Mouse (Mus musculus) forebrain, embryonic 14.5 days (tissue): ENCODE results near the gene Gm49601. TPM values are rescaled to one million over a fixed set of nuclear protein-coding genes. Genes with fewer than 3 reads are reported as not detected.
A peak's percentile ranks its signal among the peaks of the same experiment; 100 is the strongest.

Experiments used
- ATAC-seq: fragments of 200-750 bp; cut with Nextera tagmentation; 2 replicates; pipeline ENCODE4 v1.8.0; 2017; ENCODE audit warnings: mild to moderate bottlenecking, moderate library complexity
- DNase-seq: peaks from one replicate; pipeline ENCODE4 v3.0.0-alpha.2; 2015; ENCODE audit warnings: low spot score
- H3K27ac ChIP-seq: fragments of 300-500 bp; sonication (generic); 2 replicates; pipeline ENCODE4 v1.5.1; 2014; ENCODE audit warnings: low read depth, mild to moderate bottlenecking, control low read depth, low read length, moderate library complexity
- H3K27me3 ChIP-seq: fragments of 300-500 bp; sonication (generic); replicated peaks from 2 replicates; pipeline ENCODE4 v1.6.1; 2014; ENCODE audit warnings: low read length, control low read depth, mixed read lengths; ENCODE audit not compliant: control insufficient read depth, insufficient read depth
- H3K36me3 ChIP-seq: fragments of 300-500 bp; sonication (generic); 2 replicates; pipeline ENCODE4 v1.6.1; 2014; ENCODE audit warnings: low read length, control low read depth; ENCODE audit not compliant: control insufficient read depth, insufficient read depth
- H3K4me1 ChIP-seq: fragments of 300-500 bp; sonication (generic); 2 replicates; pipeline ENCODE4 v1.6.1; 2014; ENCODE audit warnings: antibody characterized with exemption, low read length, control low read depth; ENCODE audit not compliant: control insufficient read depth, insufficient read depth
- H3K4me2 ChIP-seq: fragments of 300-500 bp; sonication (generic); 2 replicates; pipeline ENCODE4 v1.6.1; 2014; ENCODE audit warnings: mild to moderate bottlenecking, control low read depth, low read length
- H3K4me3 ChIP-seq: fragments of 300-500 bp; sonication (generic); 2 replicates; pipeline ENCODE4 v1.5.1; 2014; ENCODE audit warnings: low read depth, low read length, control low read depth
- H3K9ac ChIP-seq: fragments of 300-500 bp; sonication (generic); 2 replicates; pipeline ENCODE4 v1.6.1; 2014; ENCODE audit warnings: mild to moderate bottlenecking, low read length, control low read depth, moderate library complexity
- H3K9me3 ChIP-seq: fragments of 300-500 bp; sonication (generic); replicated peaks from 2 replicates; pipeline ENCODE4 v1.6.1; 2016; ENCODE audit warnings: low read length, control low read depth, mixed read lengths; ENCODE audit not compliant: control insufficient read depth
- WGBS: fragments of 180-500 bp; shearing (Covaris S2); extraction: QIAGEN DNeasy Blood & Tissue Kit; methylation state at CpG from one replicate; pipeline ENCODE4 v1.1.7; 2014; 5-methylcytosine and 5-hydroxymethylcytosine counted together
- polyA plus RNA-seq: library from polyadenylated mRNA; unstranded; fragments of >200 nt; fragmentation: Nextera tagmentation; extraction: Ambion mirVana; gene quantifications from 2 replicates; pipeline ENCODE4 v1.2.1, GENCODE M21; 2014

Gm49601 gene
- polyA plus RNA-seq, 1 experiment from 2014 or later = 5.7 TPM

DNA sequence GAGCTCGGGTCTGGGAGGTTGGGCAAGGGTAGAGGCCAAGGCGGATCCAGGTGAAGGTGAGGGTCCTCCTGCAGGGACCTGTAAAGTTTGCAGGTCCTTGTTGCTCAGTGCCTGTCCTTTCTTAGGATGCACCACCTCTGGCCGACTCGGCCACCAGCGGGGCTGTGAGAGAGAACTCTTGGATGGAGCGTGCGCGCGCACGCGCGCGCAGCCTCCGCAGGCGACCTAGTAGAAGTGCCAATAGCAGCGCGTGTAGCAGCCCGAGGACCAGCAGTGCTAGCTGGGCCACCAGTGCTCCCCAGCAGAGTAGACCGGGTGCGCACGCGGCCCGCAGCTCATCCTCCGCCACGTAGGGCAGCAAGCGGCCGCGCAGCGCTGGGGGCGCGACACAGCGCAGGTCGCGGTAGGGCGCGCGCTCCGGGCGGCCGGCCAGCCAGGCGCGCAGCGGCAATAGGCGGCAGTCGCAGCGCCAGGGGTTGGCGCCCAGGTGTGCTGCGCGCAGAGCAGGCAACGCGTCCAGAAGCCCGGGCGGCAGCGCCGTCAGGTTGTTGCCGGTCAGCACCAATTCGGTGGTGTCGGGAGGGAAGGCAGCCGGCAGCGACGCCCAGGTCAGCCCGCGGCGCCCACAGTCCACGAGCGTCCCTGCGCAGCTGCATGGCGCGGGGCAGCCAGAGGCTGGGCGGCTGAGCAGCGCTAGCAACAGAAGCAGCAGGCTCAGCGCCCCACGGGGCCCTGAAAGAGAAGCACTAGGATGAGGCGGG, 5.4 kb downstream of the Gm49601 start:
- peak; percentile 36 for ATAC-seq
- H3K4me2 ChIP-seq = peak overlapping the region; percentile 69
- peaks cover 8% of the 10 kb centered on the region for H3K4me1 ChIP-seq
- H3K36me3 ChIP-seq = peaks cover 48% of the 10 kb centered on the region
- DNase-seq = peak; percentile 66
- H3K9me3 ChIP-seq = no peaks in the 10 kb centered on the region
- peak overlapping the region; percentile 31 for H3K4me3 ChIP-seq
- WGBS = 2% methylated on average over 52 of the region's 74 CpGs
- H3K9ac ChIP-seq = peak overlapping the region; percentile 46
- peaks cover 80% of the 10 kb centered on the region for H3K27me3 ChIP-seq
- H3K27ac ChIP-seq = no peak overlapping the region

DNA sequence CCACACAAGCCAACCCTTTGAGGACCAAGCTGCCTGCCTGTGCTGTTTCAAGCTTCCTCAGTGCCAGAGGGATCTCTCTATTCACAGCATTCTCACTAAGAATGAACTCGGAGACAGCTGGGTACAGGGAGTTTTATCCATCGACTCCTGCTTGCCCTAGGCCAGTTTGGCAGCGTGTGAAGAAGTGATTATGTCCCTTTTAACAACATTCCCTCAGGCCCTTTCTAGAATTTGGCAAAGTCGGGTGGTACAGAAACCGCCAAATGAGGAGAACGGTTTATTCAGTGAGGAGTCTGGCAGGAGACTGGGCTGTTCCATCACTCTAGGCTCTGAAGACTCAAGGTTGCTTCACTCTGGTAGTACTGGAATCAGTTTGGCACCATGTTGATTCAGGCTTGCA, 6.0 kb downstream of the Gm49601 start:
- no peak overlapping the region for H3K9ac ChIP-seq
- no peak for DNase-seq

DNA sequence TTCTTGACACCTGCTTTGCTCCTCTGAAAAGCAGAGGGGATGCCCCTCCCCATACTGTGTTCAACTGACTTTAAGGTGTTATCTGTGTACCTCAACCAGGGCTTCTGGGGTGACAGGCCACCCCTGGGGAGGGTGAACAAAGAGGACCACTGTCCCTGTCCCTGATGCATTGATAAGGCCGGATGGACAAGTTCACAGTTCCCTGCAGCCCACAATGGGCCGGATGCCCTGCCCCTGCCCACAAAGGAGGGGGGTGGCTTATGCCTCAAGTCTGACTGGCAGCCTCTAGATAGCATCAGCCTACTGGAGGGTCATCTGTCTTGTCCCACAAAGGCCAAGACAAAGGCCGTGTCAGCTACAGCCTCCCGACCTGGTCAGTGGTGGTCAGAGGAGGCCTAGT, 7.1 kb downstream of the Gm49601 start:
- Histone ChIP-seq H3K27me3 (peaks cover 64% of the 10 kb centered on the region), H3K27ac (no peak overlapping the region), H3K36me3 (peaks cover 33% of the 10 kb centered on the region), H3K9ac (no peak overlapping the region), H3K4me2 (no peak overlapping the region), H3K9me3 (no peaks in the 10 kb centered on the region), H3K4me3 (no peak overlapping the region), H3K4me1 (peaks cover 7% of the 10 kb centered on the region)
- no peak for DNase-seq
- WGBS = 47% methylated on average over 4 of the region's 4 CpGs
- no peak for ATAC-seq

More for the DNA sequence above, 6.0 kb downstream of the Gm49601 start:
- WGBS = 16% methylated on average over 6 of the region's 6 CpGs
- H3K4me2 ChIP-seq = peak overlapping the region; percentile 69
- peak overlapping the region; percentile 31; the same call in 1 of the 2 replicates for H3K4me3 ChIP-seq
- H3K36me3 ChIP-seq = peaks cover 44% of the 10 kb centered on the region
- H3K27me3 ChIP-seq = peaks cover 75% of the 10 kb centered on the region
- H3K9me3 ChIP-seq = no peaks in the 10 kb centered on the region
- ATAC-seq = no peak
- H3K27ac ChIP-seq = no peak overlapping the region
- peaks cover 7% of the 10 kb centered on the region for H3K4me1 ChIP-seq

DNA sequence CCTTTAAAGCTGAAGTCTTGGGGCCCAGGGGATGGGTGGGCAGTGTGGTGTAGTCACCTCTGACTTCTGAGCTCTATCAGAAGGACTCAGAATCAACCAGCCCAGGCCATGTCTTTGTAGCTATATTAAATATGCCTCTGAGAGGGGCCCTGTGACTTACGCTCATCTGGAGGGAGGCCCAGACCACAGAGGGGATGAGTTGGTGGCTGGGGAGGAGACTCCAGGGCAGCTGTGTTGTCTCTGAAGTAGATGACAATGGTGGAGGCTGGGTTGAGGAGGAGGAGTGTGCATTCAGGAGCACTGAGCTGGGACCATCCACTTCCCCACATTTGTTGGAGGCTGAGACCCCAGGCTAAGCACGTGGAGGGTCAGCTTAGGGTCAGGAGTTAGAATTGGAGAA, 7.9 kb downstream of the Gm49601 start:
- DNase-seq (no peak), ATAC-seq (no peak)
- H3K27me3 ChIP-seq = peaks cover 56% of the 10 kb centered on the region
- peaks cover 7% of the 10 kb centered on the region for H3K4me1 ChIP-seq
- peaks cover 25% of the 10 kb centered on the region for H3K36me3 ChIP-seq
- no peak overlapping the region for H3K4me3 ChIP-seq
- H3K9me3 ChIP-seq = no peaks in the 10 kb centered on the region
- no peak overlapping the region for H3K9ac ChIP-seq
- WGBS = 50% methylated on average over 2 of the region's 2 CpGs
- no peak overlapping the region for H3K4me2 ChIP-seq
- H3K27ac ChIP-seq = no peak overlapping the region

DNA sequence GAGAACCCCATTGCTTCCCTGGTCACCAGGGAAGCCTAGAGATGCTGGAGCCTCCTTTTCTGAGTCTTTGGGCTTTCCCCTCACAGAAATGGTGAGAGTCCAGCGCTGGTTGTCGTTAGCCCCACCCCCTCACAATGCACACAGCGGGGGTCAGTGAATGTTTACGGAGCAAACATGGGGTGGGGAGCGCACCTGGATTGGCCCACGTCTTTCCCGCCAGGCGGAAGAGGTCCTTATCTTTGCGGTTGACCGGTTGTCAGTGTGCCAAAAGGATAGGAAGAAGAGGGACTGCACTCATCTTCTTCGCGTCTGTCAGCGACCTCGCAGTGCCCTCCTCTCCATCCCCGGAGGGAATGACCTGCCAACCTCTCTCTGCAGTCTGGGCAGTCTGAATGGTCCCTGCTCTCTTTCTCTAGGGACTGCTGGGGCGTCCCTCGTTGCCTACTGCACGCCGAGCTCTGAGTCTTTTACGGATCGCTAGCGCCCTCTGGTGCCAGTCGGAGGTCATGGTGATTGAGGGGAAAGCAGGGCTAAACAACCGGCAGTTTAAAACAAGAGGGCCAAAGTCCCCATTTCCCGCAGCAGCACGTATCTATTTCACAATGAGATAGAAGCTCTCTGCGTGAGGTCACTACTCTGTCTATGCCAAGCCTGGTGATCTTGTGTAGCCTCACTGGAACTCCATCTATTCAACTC, 8.7 kb downstream of the Gm49601 start:
- Histone ChIP-seq H3K4me2 (peak overlapping the region; percentile 45), H3K36me3 (peaks cover 17% of the 10 kb centered on the region), H3K9ac (peak overlapping the region; percentile 35; the same call in 1 of the 2 replicates), H3K4me3 (peak overlapping the region; percentile 15; the same call in 1 of the 2 replicates), H3K4me1 (peaks cover 7% of the 10 kb centered on the region), H3K9me3 (no peaks in the 10 kb centered on the region), H3K27me3 (peaks cover 48% of the 10 kb centered on the region), H3K27ac (no peak overlapping the region)
- ATAC-seq = peak; percentile 66
- 2% methylated on average over 27 of the region's 27 CpGs for WGBS
- peak; percentile 93 for DNase-seq

DNA sequence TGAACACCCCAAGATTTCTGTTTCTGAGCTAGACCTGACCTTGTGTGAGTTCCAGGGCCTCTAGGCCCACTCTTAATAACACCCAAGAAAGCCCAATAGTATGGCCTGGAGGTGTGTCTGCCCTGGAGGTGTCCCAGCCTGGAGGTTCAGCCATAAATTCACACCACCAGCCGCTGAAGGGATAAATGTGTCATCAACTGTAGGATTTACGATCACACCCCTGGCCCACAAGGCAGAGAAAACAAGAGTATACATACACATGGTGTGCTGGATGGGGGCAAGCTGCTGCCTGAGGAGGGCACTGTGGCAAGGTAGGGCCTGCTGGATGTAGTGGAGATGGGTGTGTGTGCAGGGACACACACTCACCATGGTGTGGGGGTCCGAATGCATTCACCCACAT, 12.9 kb downstream of the Gm49601 start:
- WGBS = 94% methylated on average over 3 of the region's 3 CpGs

DNA sequence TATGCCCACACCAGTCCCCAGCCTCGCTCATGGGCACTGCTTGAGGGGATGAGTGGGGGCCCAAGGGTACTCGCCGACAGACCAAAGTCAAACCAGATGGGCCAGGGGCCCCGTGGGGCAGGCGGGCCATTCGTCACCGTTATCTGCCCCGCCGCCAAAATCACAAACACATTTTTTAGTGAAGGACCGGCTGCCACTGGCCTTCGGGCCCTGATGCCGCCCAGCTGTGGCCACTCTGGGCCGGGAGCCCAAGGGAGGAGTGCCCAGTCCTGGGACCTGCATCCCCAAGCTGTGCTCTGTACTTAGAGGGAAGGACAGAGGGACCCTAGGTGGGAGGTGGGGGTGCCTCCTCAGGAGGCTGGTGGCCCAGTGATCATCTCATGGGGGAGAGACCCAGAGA, 14.5 kb downstream of the Gm49601 start:
- no peak for ATAC-seq
- DNase-seq = no peak
- no peak overlapping the region for H3K9ac ChIP-seq
- H3K4me2 ChIP-seq = no peak overlapping the region
- H3K27ac ChIP-seq = no peak overlapping the region
- no peaks in the 10 kb centered on the region for H3K36me3 ChIP-seq
- H3K4me1 ChIP-seq = no peaks in the 10 kb centered on the region
- no peaks in the 10 kb centered on the region for H3K9me3 ChIP-seq
- H3K27me3 ChIP-seq = peaks cover 2% of the 10 kb centered on the region; the same call in 1 of the 2 replicates
- WGBS = 82% methylated on average over 13 of the region's 13 CpGs
- H3K4me3 ChIP-seq = no peak overlapping the region

More for the DNA sequence above, 12.9 kb downstream of the Gm49601 start:
- Histone ChIP-seq H3K9ac (no peak overlapping the region), H3K4me3 (no peak overlapping the region), H3K27me3 (peaks cover 8% of the 10 kb centered on the region; the same call in 1 of the 2 replicates), H3K4me1 (no peaks in the 10 kb centered on the region), H3K9me3 (no peaks in the 10 kb centered on the region), H3K4me2 (no peak overlapping the region), H3K27ac (no peak overlapping the region), H3K36me3 (no peaks in the 10 kb centered on the region)
- ATAC-seq = no peak
- DNase-seq = no peak

DNA sequence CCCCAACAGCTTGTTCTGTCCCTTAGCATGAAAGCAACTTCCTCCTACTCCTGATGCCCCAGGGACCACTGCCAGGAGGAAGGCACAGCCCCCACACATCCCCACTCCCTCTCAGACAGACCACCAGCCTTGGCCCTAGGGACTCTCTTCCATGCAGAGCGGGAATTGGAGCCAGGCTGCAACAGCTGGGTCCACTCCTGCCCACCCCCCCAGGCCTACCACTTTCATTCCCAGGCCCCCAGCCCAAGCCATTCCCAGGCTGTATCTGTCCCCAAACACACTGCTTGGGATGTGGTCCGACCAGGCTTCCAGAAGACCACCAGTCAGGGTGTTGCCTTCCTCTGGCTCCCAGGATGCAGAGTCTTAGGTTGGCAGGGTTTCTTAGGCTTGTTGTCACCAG, 17.1 kb downstream of the Gm49601 start:
- peaks cover 2% of the 10 kb centered on the region; the same call in 1 of the 2 replicates for H3K27me3 ChIP-seq
- no peaks in the 10 kb centered on the region for H3K36me3 ChIP-seq
- DNase-seq (no peak), ATAC-seq (no peak)
- H3K4me1 ChIP-seq = no peaks in the 10 kb centered on the region
- H3K9ac ChIP-seq = no peak overlapping the region
- H3K9me3 ChIP-seq = no peaks in the 10 kb centered on the region
- H3K27ac ChIP-seq = no peak overlapping the region
- no peak overlapping the region for H3K4me3 ChIP-seq
- WGBS = 74% methylated on average over 2 of the region's 2 CpGs
- no peak overlapping the region for H3K4me2 ChIP-seq

DNA sequence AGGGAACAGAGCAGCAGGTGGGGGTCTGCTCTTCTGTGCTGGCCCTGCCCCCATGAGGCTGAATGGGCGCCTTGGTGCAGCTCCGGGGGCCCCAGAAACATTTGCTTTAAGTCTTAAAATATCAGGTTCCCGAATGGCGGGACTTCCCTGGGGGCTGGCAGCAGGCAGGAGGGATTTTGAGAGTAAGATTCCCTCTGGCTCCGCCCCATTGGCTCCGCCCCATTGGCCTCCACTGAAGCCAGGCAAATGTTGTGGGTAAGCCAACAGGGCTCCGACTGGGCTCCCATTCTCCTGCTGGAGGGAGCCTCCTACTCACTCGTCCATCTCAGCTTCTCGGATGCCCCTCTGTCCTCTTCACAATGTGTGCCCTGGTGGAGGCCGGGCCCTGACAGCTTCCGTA, 18.0 kb downstream of the Gm49601 start:
- Histone ChIP-seq H3K27me3 (peaks cover 2% of the 10 kb centered on the region; the same call in 1 of the 2 replicates), H3K4me1 (no peaks in the 10 kb centered on the region), H3K27ac (no peak overlapping the region), H3K36me3 (no peaks in the 10 kb centered on the region), H3K9ac (no peak overlapping the region), H3K4me2 (peak overlapping the region; percentile 9; the same call in 1 of the 2 replicates), H3K9me3 (no peaks in the 10 kb centered on the region), H3K4me3 (no peak overlapping the region)
- ATAC-seq = peak; percentile 52; the same call in 1 of the 2 replicates
- no peak for DNase-seq
- WGBS = 6% methylated on average over 11 of the region's 11 CpGs
